Comparison of ENCODE assay signal across 7 mouse cellular contexts in the genomic region with DNA sequence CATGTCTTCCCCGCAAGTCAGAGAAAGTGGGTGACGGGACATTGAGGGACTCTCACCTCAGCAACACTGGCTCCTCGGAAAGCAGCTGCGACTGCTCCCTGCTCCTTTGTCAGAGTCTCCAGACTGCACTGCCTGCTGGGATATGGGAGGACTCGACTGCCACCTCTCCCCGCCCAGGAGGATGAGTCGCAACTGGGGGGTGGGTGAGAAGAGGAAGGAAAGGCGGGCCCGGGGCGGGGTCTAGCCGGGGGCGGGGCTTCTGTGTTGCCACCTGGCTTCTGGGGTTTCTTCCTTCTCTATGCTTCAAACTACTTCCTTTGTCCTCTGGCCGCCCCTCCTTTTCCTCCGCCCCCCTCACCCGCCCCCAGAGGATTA. TPM values are rescaled to one million over a fixed set of nuclear protein-coding genes. Genes with fewer than 3 reads are reported as not detected.
DNase-seq lines count a peak whose midpoint lies in the region; ATAC-seq and TF ChIP-seq lines count a peak whose summit lies in the region.

Gene Mospd1 (minus strand): TSS at position 137 of the 375 bp plus-strand sequence.

- H3K79me2 ChIP-seq in heart, adult 2 months (replicated peaks; ENCODE audit: control insufficient read depth, insufficient read depth, low read length), result no peaks in the 10 kb centered on the region; the same call in 1 of the 2 replicates

- peak; percentile 95 for ATAC-seq in embryonic facial prominence, embryonic 12.5 days (ENCODE audit: insufficient number of reproducible peaks, insufficient read depth, low FRiP score, low TSS enrichment)
- peak; percentile 96 for ATAC-seq in limb, embryonic 13.5 days (ENCODE audit: low FRiP score, low read depth)
- ATAC-seq in midbrain, embryonic 16.5 days, result peak; percentile 98

- H3K9me3 ChIP-seq in embryonic facial prominence, embryonic 12.5 days, result no peaks in the 10 kb centered on the region
- no peaks in the 10 kb centered on the region for H3K9me3 ChIP-seq in limb, embryonic 13.5 days
- no peaks in the 10 kb centered on the region for H3K9me3 ChIP-seq in midbrain, embryonic 16.5 days (replicated peaks; ENCODE audit: control insufficient read depth, low read length, poor library complexity, severe bottlenecking)

- no peak for TF ChIP-seq CTCF in heart, adult 2 months (IDR thresholded peaks at IDR 0.05)

- intact Hi-C loops in heart, adult 2 months (cut with DNase I), result no loop called here

- peak; percentile 98 for TF ChIP-seq POLR2A in heart, adult 2 months (IDR thresholded peaks at IDR 0.05; ENCODE audit: insufficient read depth, low read depth, low read length)

- TF ChIP-seq EP300 in heart, adult 2 months (IDR thresholded peaks at IDR 0.05; ENCODE audit: insufficient read depth, low read depth, low read length), result peak; percentile 57; the same call in 1 of the 2 replicates

- H3K4me3 ChIP-seq in embryonic facial prominence, embryonic 12.5 days, result peak within 1 kb of the TSS; percentile 56
- H3K4me3 ChIP-seq in heart, adult 2 months, result peak within 1 kb of the TSS; percentile 73
- H3K4me3 ChIP-seq in limb, embryonic 13.5 days, result peak within 1 kb of the TSS; percentile 62
- H3K4me3 ChIP-seq in midbrain, embryonic 16.5 days (ENCODE audit: low read depth, low read length), result peak within 1 kb of the TSS; percentile 58

- no peaks in the 10 kb centered on the region for H3K4me1 ChIP-seq in embryonic facial prominence, embryonic 12.5 days
- no peaks in the 10 kb centered on the region; the same call in 1 of the 2 replicates for H3K4me1 ChIP-seq in heart, adult 2 months (ENCODE audit: control insufficient read depth, insufficient read depth, low read length)
- 0 out of 2 replicates have a peak, but pooled peaks cover 3% of the 10 kb centered on the region for H3K4me1 ChIP-seq in limb, embryonic 13.5 days
- no peaks in the 10 kb centered on the region; the same call in none of the 2 replicates for H3K4me1 ChIP-seq in midbrain, embryonic 16.5 days (ENCODE audit: control insufficient read depth, insufficient read depth, low read length)

- H3K36me3 ChIP-seq in embryonic facial prominence, embryonic 12.5 days, result no peaks in the 10 kb centered on the region
- H3K36me3 ChIP-seq in heart, adult 2 months (ENCODE audit: control insufficient read depth, insufficient read depth, low read length), result peaks cover 3% of the 10 kb centered on the region
- H3K36me3 ChIP-seq in limb, embryonic 13.5 days, result no peaks in the 10 kb centered on the region
- H3K36me3 ChIP-seq in midbrain, embryonic 16.5 days (ENCODE audit: control insufficient read depth, insufficient read depth, low read length), result no peaks in the 10 kb centered on the region

- peak within 1 kb of the TSS; percentile 67 for H3K27ac ChIP-seq in embryonic facial prominence, embryonic 12.5 days
- H3K27ac ChIP-seq in heart, adult 2 months, result peak within 1 kb of the TSS; percentile 93
- peak within 1 kb of the TSS; percentile 72 for H3K27ac ChIP-seq in limb, embryonic 13.5 days
- peak within 1 kb of the TSS; percentile 72 for H3K27ac ChIP-seq in midbrain, embryonic 16.5 days (ENCODE audit: low read length)

- WGBS in embryonic facial prominence, embryonic 12.5 days, result 18% methylated on average over 12 of the region's 15 CpGs
- WGBS in heart, adult 2 months, result 16% methylated on average over 9 of the region's 15 CpGs
- WGBS in limb, embryonic 13.5 days, result 8% methylated on average over 15 of the region's 15 CpGs
- WGBS in midbrain, embryonic 16.5 days, result 28% methylated on average over 5 of the region's 15 CpGs

- peak within 1 kb of the TSS; percentile 54 for H3K4me2 ChIP-seq in embryonic facial prominence, embryonic 12.5 days (replicated peaks)
- H3K4me2 ChIP-seq in limb, embryonic 13.5 days (replicated peaks), result peak within 1 kb of the TSS; percentile 67
- peak within 1 kb of the TSS; percentile 70 for H3K4me2 ChIP-seq in midbrain, embryonic 16.5 days (ENCODE audit: low read length)

- peak; percentile 88 for DNase-seq in adrenal gland, postnatal 25 days
- peak; percentile 90 to 91 for DNase-seq in heart, adult 2 months
- peak; percentile 88 to 90 for DNase-seq in kidney, adult 8-10 months
- peak; percentile 78 to 93 for DNase-seq in spleen, postnatal 10 days (ENCODE audit: low spot score in 2 of 2)

- H3K27me3 ChIP-seq in embryonic facial prominence, embryonic 12.5 days, result no peaks in the 10 kb centered on the region
- no peaks in the 10 kb centered on the region for H3K27me3 ChIP-seq in heart, adult 2 months (ENCODE audit: control insufficient read depth, insufficient read depth, low read length)
- no peaks in the 10 kb centered on the region for H3K27me3 ChIP-seq in limb, embryonic 13.5 days
- no peaks in the 10 kb centered on the region for H3K27me3 ChIP-seq in midbrain, embryonic 16.5 days (ENCODE audit: control insufficient read depth, insufficient read depth, low read depth, low read length)

- peak within 1 kb of the TSS; percentile 57 for H3K9ac ChIP-seq in embryonic facial prominence, embryonic 12.5 days
- peak within 1 kb of the TSS; percentile 93 for H3K9ac ChIP-seq in heart, adult 2 months (ENCODE audit: low read depth, low read length)
- H3K9ac ChIP-seq in limb, embryonic 13.5 days, result peak within 1 kb of the TSS; percentile 78
- H3K9ac ChIP-seq in midbrain, embryonic 16.5 days (ENCODE audit: low read depth, low read length), result peak within 1 kb of the TSS; percentile 76

RNA-seq across cellular contexts. Expression of gene Mospd1, which starts in this region (rescaled TPM):
- 20.0 and 20.6 TPM in 2 replicates for total RNA-seq in adrenal gland, postnatal 25 days (2021)
- 47.4 and 50.1 TPM in 2 replicates for polyA plus RNA-seq in embryonic facial prominence, embryonic 12.5 days (2016; fragmentation: Nextera tagmentation; extraction: Ambion mirVana)
- total RNA-seq in heart, adult 2 months (2021), result 10 to 100 TPM; 32.0 to 41.9 TPM
- 8.6 and 18.1 TPM in 2 replicates for polyA plus RNA-seq in heart, adult 2 months (2012; rRNA removed)
- polyA plus RNA-seq in limb, embryonic 13.5 days (2015; fragmentation: Nextera tagmentation; extraction: Ambion mirVana), result 55.5 and 57.4 TPM in 2 replicates
- polyA plus RNA-seq in midbrain, embryonic 16.5 days (2015; fragmentation: Nextera tagmentation; extraction: Ambion mirVana), result 41.2 and 43.8 TPM in 2 replicates

Comparison
In these comparisons a context has a peak if more than half of its experiments do, and no peak if none do; other contexts are left out.
1. Peak in every context shown above with its lines: DNase-seq, ATAC-seq, H3K4me3 ChIP-seq and H3K27ac ChIP-seq.